Mouse (Mus musculus) effector memory CD4-positive, alpha-beta T cell, adult 7 months (primary cell): ENCODE measurements around the gene Olfr1423. TPM values are rescaled to one million over a fixed set of nuclear protein-coding genes. Genes with fewer than 3 reads are reported as not detected.

Experiments used
- polyA plus RNA-seq: library from polyadenylated mRNA; unstranded; fragments of 100-300 nt; shearing (Covaris generic); gene quantifications from one replicate; pipeline ENCODE4 v1.2.1, GENCODE M21; 2017

The Olfr1423 gene
- not detected for polyA plus RNA-seq

GRCm38 (mm10) chr19:12041217-12041616, at the start of gene Olfr1423:
Olfr1423 (minus strand) TSS chr19:12041317.

GRCm38 (mm10) chr19:12077631-12078030, 36.5 kb upstream of the Olfr1423 start, which contains the start of gene Olfr1425:
Olfr1425 (minus strand) TSS chr19:12077731.

GRCm38 (mm10) chr19:12062582-12062981, 21.5 kb upstream of the Olfr1423 start, which contains the start of gene Olfr1424:
Olfr1424 (minus strand) TSS chr19:12062682.

Other genes with a start within 250 kb of the Olfr1423 start
- 2.2 TPM for gene Stx3, start 221.9 kb downstream of the Olfr1423 start, polyA plus RNA-seq
- gene Olfr1417, start 202.1 kb downstream of the Olfr1423 start, polyA plus RNA-seq, result not detected
- gene Olfr1418, start 180.3 kb downstream of the Olfr1423 start, polyA plus RNA-seq, result not detected
- not detected for gene Olfr1419, start 166.2 kb downstream of the Olfr1423 start, polyA plus RNA-seq
- gene Olfr1420, start 154.8 kb downstream of the Olfr1423 start, polyA plus RNA-seq, result not detected
- gene Patl1, start 128.9 kb downstream of the Olfr1423 start, polyA plus RNA-seq, result 26.8 TPM
- 50.4 TPM for gene Osbp, start 75.4 kb downstream of the Olfr1423 start, polyA plus RNA-seq
- gene Olfr1424, start 21.4 kb upstream of the Olfr1423 start, polyA plus RNA-seq, result 0.29 TPM
- gene Olfr1425, start 36.4 kb upstream of the Olfr1423 start, polyA plus RNA-seq, result not detected
- not detected for gene Olfr1426, start 50.7 kb upstream of the Olfr1423 start, polyA plus RNA-seq
- not detected for gene Olfr1427, start 62.0 kb upstream of the Olfr1423 start, polyA plus RNA-seq
- not detected for gene Olfr1428, start 74.6 kb upstream of the Olfr1423 start, polyA plus RNA-seq
- gene Olfr76, start 81.9 kb upstream of the Olfr1423 start, polyA plus RNA-seq, result not detected
- not detected for gene Olfr1555-ps1, start 128.8 kb upstream of the Olfr1423 start, polyA plus RNA-seq
- not detected for gene Olfr1431, start 159.3 kb upstream of the Olfr1423 start, polyA plus RNA-seq
- not detected for gene Olfr1432, start 191.3 kb upstream of the Olfr1423 start, polyA plus RNA-seq
- gene Olfr262, start 200.3 kb upstream of the Olfr1423 start, polyA plus RNA-seq, result 0.73 TPM
- gene Olfr235, start 219.7 kb upstream of the Olfr1423 start, polyA plus RNA-seq, result not detected
- not detected for gene Olfr1434, start 238.5 kb upstream of the Olfr1423 start, polyA plus RNA-seq